ENCODE assay signal across 22 mouse cellular contexts in the genomic region with DNA sequence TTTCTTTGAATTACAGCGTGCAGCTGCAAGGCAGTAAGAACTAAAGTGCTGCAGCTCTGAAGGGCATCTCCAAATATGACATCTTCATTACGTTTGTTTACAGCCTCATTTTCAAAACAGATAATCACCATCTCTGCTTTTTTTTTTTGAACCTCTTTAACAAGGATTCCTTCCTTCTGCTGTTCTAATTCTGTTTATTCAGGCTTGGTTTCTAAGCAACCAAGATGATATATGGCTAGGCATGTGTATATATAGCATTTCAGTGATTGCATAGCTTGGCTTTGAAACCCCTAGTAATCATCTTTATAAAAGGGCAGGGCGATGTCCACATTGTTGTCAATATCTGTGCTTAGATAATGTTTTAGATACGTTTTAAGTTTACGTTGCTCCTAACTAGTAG.
A peak's percentile ranks its signal among the peaks of the same experiment; 100 is the strongest.
DNase-seq lines count a peak whose midpoint lies in the region; ATAC-seq and TF ChIP-seq lines count a peak whose summit lies in the region.
"Had no signal": no experiment of that assay in that cellular context is flagged by ENCODE, and none has a peak within 500 bp of the region (broad histone marks: within the 10 kb centered on the region; RNA-seq: fewer than 3 reads in every experiment).

No protein-coding gene starts in this region.

- no peak overlapping the region for H3K27ac ChIP-seq in forebrain, postnatal 0 days (ENCODE audit: low read depth, low read length)
- H3K27ac ChIP-seq in forebrain, embryonic 13.5 days: no peak overlapping the region
- H3K27ac ChIP-seq in kidney, postnatal 0 days: no peak overlapping the region
- H3K27ac ChIP-seq in lung, embryonic 16.5 days (ENCODE audit: low read length): no peak overlapping the region
- H3K27ac ChIP-seq: embryonic facial prominence, embryonic 13.5 days; heart, adult 2 months; heart, embryonic 15.5 days; hindbrain, postnatal 0 days had no signal

- DNase-seq in forebrain, postnatal 0 days: no peak
- DNase-seq in kidney, postnatal 0 days (ENCODE audit: low spot score): peak; percentile 34
- no peak for DNase-seq in kidney, adult 8-10 months
- DNase-seq in lung, postnatal 36 days: no peak
- peak; percentile 53 for DNase-seq in brain, embryonic 14.5 days (ENCODE audit: low read depth)
- no peak for DNase-seq in gastrocnemius, postnatal 36 days
- DNase-seq: adrenal gland, postnatal 14 days; cerebellum, adult 18-20 months; cerebellum, adult 9-11 months; cerebellum, postnatal 36 days; gastrocnemius, postnatal 10 days; heart, adult 2 months; heart, postnatal 14 days had no signal

- H3K27me3 ChIP-seq in forebrain, postnatal 0 days (ENCODE audit: insufficient read depth, low read length): no peaks in the 10 kb centered on the region
- H3K27me3 ChIP-seq in forebrain, embryonic 13.5 days: no peaks in the 10 kb centered on the region
- no peaks in the 10 kb centered on the region for H3K27me3 ChIP-seq in kidney, postnatal 0 days (ENCODE audit: insufficient read depth, low read length)
- no peaks in the 10 kb centered on the region for H3K27me3 ChIP-seq in lung, embryonic 16.5 days (ENCODE audit: control insufficient read depth, insufficient read depth, low read depth, low read length)
- H3K27me3 ChIP-seq: CH12.LX; embryonic facial prominence, embryonic 13.5 days; heart, embryonic 15.5 days; Patski had no signal

- no peak overlapping the region for H3K9ac ChIP-seq in forebrain, postnatal 0 days
- H3K9ac ChIP-seq in forebrain, embryonic 13.5 days: no peak overlapping the region
- H3K9ac ChIP-seq in kidney, postnatal 0 days (ENCODE audit: low read depth, low read length): no peak overlapping the region
- no peak overlapping the region for H3K9ac ChIP-seq in lung, embryonic 16.5 days (ENCODE audit: low read length)
- H3K9ac ChIP-seq: embryonic facial prominence, embryonic 13.5 days; heart, embryonic 15.5 days had no signal

- H3K9me3 ChIP-seq in forebrain, postnatal 0 days (ENCODE audit: low read length): no peaks in the 10 kb centered on the region
- no peaks in the 10 kb centered on the region for H3K9me3 ChIP-seq in forebrain, embryonic 13.5 days (replicated peaks)
- no peaks in the 10 kb centered on the region for H3K9me3 ChIP-seq in kidney, postnatal 0 days (replicated peaks; ENCODE audit: low read length)
- no peaks in the 10 kb centered on the region for H3K9me3 ChIP-seq in lung, embryonic 16.5 days (ENCODE audit: control insufficient read depth, low read length)
- H3K9me3 ChIP-seq: embryonic facial prominence, embryonic 13.5 days; heart, embryonic 15.5 days had no signal

- 67% methylated on average over 5 of the region's 5 CpGs for WGBS in forebrain, postnatal 0 days
- WGBS in forebrain, embryonic 13.5 days: 79% methylated on average over 5 of the region's 5 CpGs
- WGBS in kidney, postnatal 0 days: 71% methylated on average over 5 of the region's 5 CpGs
- 59% methylated on average over 5 of the region's 5 CpGs for WGBS in lung, embryonic 16.5 days

- H3K4me2 ChIP-seq in forebrain, postnatal 0 days (ENCODE audit: low read depth): no peak overlapping the region
- H3K4me2 ChIP-seq in forebrain, embryonic 13.5 days: no peak overlapping the region
- H3K4me2 ChIP-seq in kidney, postnatal 0 days (ENCODE audit: low read length): no peak overlapping the region
- no peak overlapping the region for H3K4me2 ChIP-seq in lung, embryonic 16.5 days (ENCODE audit: low read depth, low read length)
- H3K4me2 ChIP-seq: embryonic facial prominence, embryonic 13.5 days; heart, embryonic 11.5 days; heart, embryonic 15.5 days had no signal

- peak; percentile 45; the same call in 1 of the 2 replicates for ATAC-seq in forebrain, postnatal 0 days
- ATAC-seq in forebrain, embryonic 13.5 days: no peak
- no peak for ATAC-seq in kidney, postnatal 0 days (replicated peaks; ENCODE audit: low FRiP score, low read depth)
- ATAC-seq in lung, embryonic 16.5 days (ENCODE audit: low read depth): 0 out of 2 replicates have a peak, but pooled peaks have one; percentile 56
- ATAC-seq: activated CD4-positive, CD25-positive, alpha-beta regulatory T cell, adult 4 months; hindbrain, postnatal 0 days; Patski had no signal

- H3K4me3 ChIP-seq in forebrain, postnatal 0 days (ENCODE audit: low read depth, low read length): no peak overlapping the region
- H3K4me3 ChIP-seq in forebrain, embryonic 13.5 days: no peak overlapping the region
- no peak overlapping the region for H3K4me3 ChIP-seq in kidney, postnatal 0 days (replicated peaks; ENCODE audit: low read depth, low read length)
- no peak overlapping the region for H3K4me3 ChIP-seq in lung, embryonic 16.5 days (ENCODE audit: low read length)
- H3K4me3 ChIP-seq: embryonic facial prominence, embryonic 13.5 days; heart, adult 2 months; heart, embryonic 15.5 days had no signal

- no peak for TF ChIP-seq CTCF in forebrain, postnatal 0 days (IDR thresholded peaks at IDR 0.05; ENCODE audit: low read depth)
- no peak for TF ChIP-seq CTCF in kidney, postnatal 0 days (IDR thresholded peaks at IDR 0.05; ENCODE audit: low read depth)
- TF ChIP-seq CTCF in brain, embryonic 14.5 days (IDR thresholded peaks at IDR 0.05; ENCODE audit: borderline replicate concordance, extremely low read depth, insufficient read depth, insufficient read length): no peak

- no peaks in the 10 kb centered on the region for H3K36me3 ChIP-seq in forebrain, postnatal 0 days (ENCODE audit: insufficient read depth)
- no peaks in the 10 kb centered on the region for H3K36me3 ChIP-seq in forebrain, embryonic 13.5 days (ENCODE audit: poor library complexity, severe bottlenecking)
- no peaks in the 10 kb centered on the region for H3K36me3 ChIP-seq in kidney, postnatal 0 days (ENCODE audit: insufficient read depth, low read length)
- 0 out of 2 replicates have a peak, but pooled peaks cover 2% of the 10 kb centered on the region for H3K36me3 ChIP-seq in lung, embryonic 16.5 days (ENCODE audit: control insufficient read depth, insufficient read depth, low read length)
- H3K36me3 ChIP-seq: heart, embryonic 15.5 days had no signal

- intact Hi-C loops in gastrocnemius, postnatal 36 days (cut with DNase I): loop anchor here (10.0 kb wide), 1 partner anchor 337 kb away; no protein-coding TSS in a partner anchor

- no peaks in the 10 kb centered on the region for H3K4me1 ChIP-seq in forebrain, postnatal 0 days (ENCODE audit: insufficient read depth)
- H3K4me1 ChIP-seq in forebrain, embryonic 13.5 days: peaks cover 23% of the 10 kb centered on the region
- no peaks in the 10 kb centered on the region for H3K4me1 ChIP-seq in kidney, postnatal 0 days (replicated peaks; ENCODE audit: insufficient read depth, low read length)
- H3K4me1 ChIP-seq in lung, embryonic 16.5 days (replicated peaks; ENCODE audit: control insufficient read depth, insufficient read depth, low read length): no peaks in the 10 kb centered on the region

- no peak for TF ChIP-seq POLR2A in brain, embryonic 14.5 days (IDR thresholded peaks at IDR 0.05; ENCODE audit: borderline replicate concordance, extremely low read depth, insufficient read depth, insufficient read length, poor library complexity, severe bottlenecking)

Comparison
In these comparisons a context has a peak if more than half of its experiments do, and no peak if none do; other contexts are left out.
1. ATAC-seq: peak in forebrain, postnatal 0 days (single experiment) and lung, embryonic 16.5 days (single experiment); none in forebrain, embryonic 13.5 days (single experiment) and kidney, postnatal 0 days (single experiment).
2. DNase-seq: peak in kidney, postnatal 0 days (single experiment) and brain, embryonic 14.5 days (single experiment); none in forebrain, postnatal 0 days (single experiment), kidney, adult 8-10 months (0 of 2), lung, postnatal 36 days (single experiment) and gastrocnemius, postnatal 36 days (0 of 2).